Mouse (Mus musculus) gastrocnemius, postnatal 4 days (tissue): Measurements from ENCODE around the gene Gm9945. TPM values are rescaled to one million over a fixed set of nuclear protein-coding genes. Genes with fewer than 3 reads are reported as not detected.
A peak's percentile ranks its signal among the peaks of the same experiment; 100 is the strongest.

Experiments used
- DNase-seq, 2 experiments: peaks; one replicate each; pipeline ENCODE4 v3.0.0; 2021 to 2022; ENCODE audit warnings: low spot score in 2 of 2, mixed read lengths in 2 of 2
- long read RNA-seq, 2 experiments: library from polyadenylated mRNA; stranded (forward); transcript quantifications; one replicate each; pipeline ENCODE4 v2.0.0; 2021
- total RNA-seq, 2 experiments: library from RNA; stranded (reverse); gene quantifications; 2 replicates each; pipeline ENCODE4 v1.2.3; 2021

Gene Gm9945
- total RNA-seq: not detected
- long read RNA-seq, experiment 1, partial matches to known transcripts: 0 of 1 reads
- long read RNA-seq, experiment 1, other reads (novel, unspliced or antisense): 0 of 1 reads
- long read RNA-seq, experiment 2, partial matches to known transcripts: 0 of 1 reads
- long read RNA-seq, experiment 2, other reads (novel, unspliced or antisense): 0 of 1 reads

- peak in 1 of 2 experiments; percentile 12 for DNase-seq
These were observed at the start of gene Gm9945, which contains the start of gene Sowaha for GRCm38 (mm10) chr11:53479783-53480301. Gene Gm9945 (plus strand): TSS chr11:53480166. Gene Sowaha (minus strand): TSS chr11:53480274.

GRCm38 (mm10) chr11:53430300-53430669 is 49.7 kb upstream of the Gm9945 start:
- no peak for DNase-seq

GRCm38 (mm10) chr11:53430670-53431346 is 49.2 kb upstream of the Gm9945 start, which contains the start of the genes Uqcrq and Gdf9:
Gene Uqcrq (minus strand): TSS chr11:53430831.
Gene Gdf9 (plus strand): TSS chr11:53431023.
- peak; percentile 76 to 94 for DNase-seq

- no peak for DNase-seq
These were observed 48.5 kb upstream of the Gm9945 start for GRCm38 (mm10) chr11:53431347-53432056.

GRCm38 (mm10) chr11:53433057-53433456 is 46.9 kb upstream of the Gm9945 start:
- DNase-seq: no peak

GRCm38 (mm10) chr11:53435504-53435903 is 44.5 kb upstream of the Gm9945 start:
- no peak for DNase-seq

GRCm38 (mm10) chr11:53436338-53436737 is 43.6 kb upstream of the Gm9945 start:
- DNase-seq: no peak

GRCm38 (mm10) chr11:53441921-53442320 is 38.0 kb upstream of the Gm9945 start:
- DNase-seq: no peak

- peak in 1 of 2 experiments; percentile 16 for DNase-seq
These were observed 36.1 kb upstream of the Gm9945 start for GRCm38 (mm10) chr11:53443861-53444260.

- no peak for DNase-seq
These were observed 34.4 kb upstream of the Gm9945 start for GRCm38 (mm10) chr11:53445562-53445961.

GRCm38 (mm10) chr11:53446183-53446582 is 33.8 kb upstream of the Gm9945 start:
- no peak for DNase-seq

- DNase-seq: no peak
These were observed 32.0 kb upstream of the Gm9945 start for GRCm38 (mm10) chr11:53447996-53448395.

- no peak for DNase-seq
These were observed 31.4 kb upstream of the Gm9945 start for GRCm38 (mm10) chr11:53448529-53448928.

- DNase-seq: no peak
These were observed 29.8 kb upstream of the Gm9945 start for GRCm38 (mm10) chr11:53450070-53450705.

GRCm38 (mm10) chr11:53451361-53451760 is 28.6 kb upstream of the Gm9945 start:
- DNase-seq: no peak

- DNase-seq: no peak
These were observed 27.6 kb upstream of the Gm9945 start for GRCm38 (mm10) chr11:53452396-53452795.

- DNase-seq: no peak
These were observed 26.9 kb upstream of the Gm9945 start for GRCm38 (mm10) chr11:53453031-53453430.

- DNase-seq: peak in 1 of 2 experiments; percentile 45
These were observed 23.2 kb upstream of the Gm9945 start, which contains the start of the genes Gm10447 and Shroom1 for GRCm38 (mm10) chr11:53456474-53457371. Gene Gm10447 (minus strand): TSS chr11:53457110. Gene Shroom1 (plus strand): TSS chr11:53457205.

- DNase-seq: no peak
These were observed 22.5 kb upstream of the Gm9945 start for GRCm38 (mm10) chr11:53457372-53457954.

GRCm38 (mm10) chr11:53458996-53459395 is 21.0 kb upstream of the Gm9945 start:
- no peak for DNase-seq
